Mouse (Mus musculus): ENCODE measurements around the gene Hexim1. TPM values are rescaled to one million over a fixed set of nuclear protein-coding genes. Genes with fewer than 3 reads are reported as not detected.

Hexim1 gene
- total RNA-seq, 2 experiments from 2014 or later = 14.8 to 15.7 TPM

- DNase-seq = peak; percentile 31
Measured at GRCm38 (mm10) chr11:103119609-103120008, 3.6 kb downstream of the Hexim1 start.

GRCm38 (mm10) chr11:103120315-103120714 lies 4.3 kb downstream of the Hexim1 start:
- peak; percentile 35 for DNase-seq

- DNase-seq = peak; percentile 75
Measured at GRCm38 (mm10) chr11:103131701-103132575, 15.9 kb downstream of the Hexim1 start, which contains the start of gene Hexim2. Gene Hexim2, plus strand, starts transcription at chr11:103132429.

- peak; percentile 100 for DNase-seq
Measured at GRCm38 (mm10) chr11:103132576-103133455, 16.8 kb downstream of the Hexim1 start.

GRCm38 (mm10) chr11:103133456-103134185 lies 17.6 kb downstream of the Hexim1 start:
- DNase-seq = no peak

GRCm38 (mm10) chr11:103134221-103134620 lies 18.2 kb downstream of the Hexim1 start:
- DNase-seq = no peak

GRCm38 (mm10) chr11:103136039-103136577 lies 20.1 kb downstream of the Hexim1 start:
- DNase-seq = no peak

- no peak for DNase-seq
Measured at GRCm38 (mm10) chr11:103139951-103140762, 24.1 kb downstream of the Hexim1 start.

- DNase-seq = peak; percentile 33
Measured at GRCm38 (mm10) chr11:103140763-103141100, 24.7 kb downstream of the Hexim1 start.

GRCm38 (mm10) chr11:103141101-103141943 lies 25.3 kb downstream of the Hexim1 start:
- peak; percentile 80 for DNase-seq

GRCm38 (mm10) chr11:103141944-103142255 lies 25.9 kb downstream of the Hexim1 start:
- peak; percentile 30 for DNase-seq

- peak; percentile 66 for DNase-seq
Measured at GRCm38 (mm10) chr11:103142441-103143182, 26.6 kb downstream of the Hexim1 start.

- DNase-seq = no peak
Measured at GRCm38 (mm10) chr11:103144309-103145285, 28.6 kb downstream of the Hexim1 start.

GRCm38 (mm10) chr11:103146386-103146785 lies 30.4 kb downstream of the Hexim1 start:
- DNase-seq = no peak

- DNase-seq = no peak
Measured at GRCm38 (mm10) chr11:103147766-103148165, 31.7 kb downstream of the Hexim1 start.

- DNase-seq = no peak
Measured at GRCm38 (mm10) chr11:103149771-103150170, 33.7 kb downstream of the Hexim1 start.

- peak; percentile 99 for DNase-seq
Measured at GRCm38 (mm10) chr11:103158621-103159478, 42.8 kb downstream of the Hexim1 start.
